Mouse (Mus musculus) intestine, postnatal 0 days (tissue): Measurements from ENCODE around the gene Serpina6. TPM values are rescaled to one million over a fixed set of nuclear protein-coding genes. Genes with fewer than 3 reads are reported as not detected.

Experiments used
- ATAC-seq: fragments of 200-750 bp; cut with Nextera tagmentation; 2 replicates; pipeline ENCODE4 v1.8.0; 2017; ENCODE audit warnings: mild to moderate bottlenecking, moderate TSS enrichment, moderate library complexity
- H3K27ac ChIP-seq: fragments of 300-500 bp; sonication (generic); 2 replicates; pipeline ENCODE4 v1.5.1; 2014; ENCODE audit warnings: mild to moderate bottlenecking, low read depth, low read length, moderate library complexity
- H3K27me3 ChIP-seq: fragments of 300-500 bp; sonication (generic); replicated peaks from 2 replicates; pipeline ENCODE4 v1.6.1; 2014; ENCODE audit warnings: low read length, mixed read lengths; ENCODE audit not compliant: control insufficient read depth, insufficient read depth
- H3K36me3 ChIP-seq: fragments of 300-500 bp; sonication (generic); 2 replicates; pipeline ENCODE4 v1.6.1; 2014; ENCODE audit warnings: mild to moderate bottlenecking, moderate library complexity; ENCODE audit not compliant: control insufficient read depth, insufficient read depth
- H3K4me1 ChIP-seq: fragments of 300-500 bp; sonication (generic); replicated peaks from 2 replicates; pipeline ENCODE4 v1.6.1; 2014; ENCODE audit warnings: antibody characterized with exemption, low read length, mixed read lengths; ENCODE audit not compliant: control insufficient read depth, insufficient read depth
- H3K4me2 ChIP-seq: fragments of 300-500 bp; sonication (generic); replicated peaks from 2 replicates; pipeline ENCODE4 v1.6.1; 2014; ENCODE audit warnings: low read depth, mild to moderate bottlenecking, moderate library complexity
- H3K4me3 ChIP-seq: fragments of 300-500 bp; sonication (generic); 2 replicates; pipeline ENCODE4 v1.5.1; 2014; ENCODE audit warnings: low read depth, low read length
- H3K9ac ChIP-seq: fragments of 300-500 bp; sonication (generic); 2 replicates; pipeline ENCODE4 v1.6.1; 2014; ENCODE audit warnings: mild to moderate bottlenecking, low read depth, low read length
- H3K9me3 ChIP-seq: fragments of 300-500 bp; sonication (generic); 2 replicates; pipeline ENCODE4 v1.6.1; 2016; ENCODE audit warnings: mixed run types; ENCODE audit not compliant: control insufficient read depth
- CTCF ChIP-seq: sonication (generic); IDR thresholded peaks from 2 replicates; pipeline ENCODE4 v1.5.1; 2016; ENCODE audit warnings: low read depth, mild to moderate bottlenecking, control low read depth, antibody characterized with exemption, moderate library complexity
- WGBS: fragments of 180-500 bp; shearing (Covaris S2); extraction: QIAGEN DNeasy Blood & Tissue Kit; methylation state at CpG from one replicate; pipeline ENCODE4 v1.1.7; 2014; 5-methylcytosine and 5-hydroxymethylcytosine counted together
- polyA plus RNA-seq: library from polyadenylated mRNA; unstranded; fragments of >200 nt; fragmentation: Nextera tagmentation; extraction: Ambion mirVana; gene quantifications from 2 replicates; pipeline ENCODE4 v1.2.1, GENCODE M21; 2015

Gene Serpina6
- polyA plus RNA-seq, 1 experiment from 2014 or later: not detected

DNA sequence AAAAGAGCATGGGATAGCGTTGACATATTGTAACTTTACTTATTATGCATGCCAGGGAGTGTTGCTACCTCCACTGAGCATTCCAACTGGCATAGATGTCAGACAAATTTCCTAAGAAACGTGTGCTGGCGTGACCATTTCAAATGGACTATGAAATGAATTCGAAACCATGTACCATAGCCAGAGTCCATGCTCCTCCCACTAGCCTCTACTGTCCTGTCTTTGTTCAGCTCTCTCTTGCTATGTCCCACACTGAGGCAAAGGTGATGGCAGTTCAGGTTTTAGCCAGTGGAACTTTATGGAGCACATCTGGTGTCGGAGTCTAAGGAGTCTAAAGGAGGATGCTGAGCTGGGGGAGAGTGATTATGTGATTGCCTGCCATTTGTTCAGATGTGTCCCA lies 3.1 kb upstream of the Serpina6 start:
- H3K4me3 ChIP-seq: no peak overlapping the region
- no peaks in the 10 kb centered on the region for H3K36me3 ChIP-seq
- ATAC-seq: no peak
- H3K9ac ChIP-seq: no peak overlapping the region
- no peak for TF ChIP-seq CTCF
- no peak overlapping the region for H3K27ac ChIP-seq
- no peak overlapping the region for H3K4me2 ChIP-seq
- WGBS: 90% methylated on average over 5 of the region's 5 CpGs
- H3K9me3 ChIP-seq: no peaks in the 10 kb centered on the region
- H3K4me1 ChIP-seq: no peaks in the 10 kb centered on the region
- H3K27me3 ChIP-seq: no peaks in the 10 kb centered on the region

DNA sequence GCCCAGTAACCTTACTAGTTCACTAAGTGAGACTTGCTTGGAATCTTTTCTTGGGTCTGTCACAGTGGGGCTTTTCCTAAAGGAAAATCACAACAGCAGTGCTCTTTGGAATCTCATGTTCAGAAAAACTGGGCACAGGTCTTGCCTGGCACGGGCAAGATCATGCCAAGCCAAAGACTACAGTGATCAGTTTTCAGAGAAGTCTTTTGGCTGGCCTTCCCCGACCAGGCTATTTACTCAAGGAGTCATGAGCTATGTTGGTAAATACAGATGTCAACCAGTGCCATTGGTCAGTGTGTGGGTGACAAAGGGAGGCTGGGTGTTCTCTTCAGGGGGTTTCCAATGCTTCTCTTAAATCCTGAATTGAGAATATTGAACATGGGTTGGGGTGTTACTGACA lies 2.2 kb upstream of the Serpina6 start:
- Histone ChIP-seq H3K36me3 (no peaks in the 10 kb centered on the region), H3K4me2 (no peak overlapping the region), H3K27me3 (no peaks in the 10 kb centered on the region), H3K27ac (no peak overlapping the region), H3K4me1 (no peaks in the 10 kb centered on the region), H3K9ac (no peak overlapping the region), H3K9me3 (no peaks in the 10 kb centered on the region), H3K4me3 (no peak overlapping the region)
- no peak for ATAC-seq
- 82% methylated on average over 2 of the region's 2 CpGs for WGBS
- no peak for TF ChIP-seq CTCF

GRCm38 (mm10) chr12:103657991-103658390 lies 979 bp upstream of the Serpina6 start:
- 82% methylated on average over 10 of the region's 10 CpGs for whole genome bisulfite sequencing
- H3K27me3 ChIP-seq: no peaks in the 10 kb centered on the region
- TF ChIP-seq CTCF: no peak
- H3K4me1 ChIP-seq: no peaks in the 10 kb centered on the region
- no peak overlapping the region for H3K4me3 ChIP-seq
- no peak for ATAC-seq
- H3K4me2 ChIP-seq: no peak overlapping the region
- no peak overlapping the region for H3K27ac ChIP-seq
- H3K9ac ChIP-seq: no peak overlapping the region
- H3K36me3 ChIP-seq: no peaks in the 10 kb centered on the region
- no peaks in the 10 kb centered on the region for H3K9me3 ChIP-seq

DNA sequence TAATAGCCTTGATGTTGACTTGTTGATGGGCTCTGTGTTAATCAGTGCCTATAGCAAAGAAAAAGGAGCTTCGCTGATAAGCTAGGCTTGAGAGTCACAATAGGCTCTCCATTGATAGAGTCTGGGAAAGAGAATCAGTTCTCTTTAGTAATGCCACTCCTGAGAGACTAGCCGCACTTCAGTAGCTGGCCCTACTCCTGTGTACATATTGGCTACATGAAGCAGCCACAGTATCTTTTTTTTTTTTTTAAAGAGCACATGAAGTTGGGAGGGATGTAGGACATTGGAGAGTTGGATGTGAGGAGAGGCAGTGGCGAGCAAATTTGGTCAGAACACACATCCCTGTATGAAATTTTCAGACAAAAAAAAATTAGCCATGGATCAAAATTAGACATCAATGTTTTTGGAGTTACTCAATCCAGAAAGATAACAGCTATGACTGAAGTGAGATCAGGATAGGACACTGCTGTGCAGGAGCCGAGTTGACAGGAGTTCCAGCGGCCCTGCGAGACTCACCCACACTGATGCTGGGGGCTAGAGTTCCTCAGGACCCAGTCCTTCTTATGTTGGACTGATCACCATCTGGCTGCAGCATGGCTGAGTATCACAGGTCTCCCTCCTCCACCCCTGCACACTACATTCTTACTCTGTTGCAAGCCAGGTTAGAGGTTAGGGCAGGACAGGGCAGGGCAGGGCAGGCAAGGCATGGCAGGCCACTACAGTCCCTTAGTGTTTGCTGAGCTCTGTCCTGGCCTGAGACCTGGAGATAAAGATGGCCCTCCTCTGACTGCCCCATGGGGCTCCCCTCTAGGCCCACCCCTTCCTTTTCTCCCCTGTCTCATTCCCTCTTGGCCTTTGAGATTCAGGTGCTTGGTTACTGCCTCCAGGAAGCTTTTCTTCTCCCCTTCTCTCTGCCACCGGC lies 1.6 kb downstream of the Serpina6 start:
- no peaks in the 10 kb centered on the region for H3K4me1 ChIP-seq
- no peak overlapping the region for H3K4me3 ChIP-seq
- H3K9me3 ChIP-seq: peaks cover 2% of the 10 kb centered on the region; the same call in 1 of the 2 replicates
- WGBS: 85% methylated on average over 7 of the region's 7 CpGs
- no peak for ATAC-seq
- no peak overlapping the region for H3K4me2 ChIP-seq
- no peaks in the 10 kb centered on the region for H3K36me3 ChIP-seq
- H3K27me3 ChIP-seq: no peaks in the 10 kb centered on the region
- no peak for TF ChIP-seq CTCF
- H3K27ac ChIP-seq: no peak overlapping the region
- H3K9ac ChIP-seq: no peak overlapping the region

DNA sequence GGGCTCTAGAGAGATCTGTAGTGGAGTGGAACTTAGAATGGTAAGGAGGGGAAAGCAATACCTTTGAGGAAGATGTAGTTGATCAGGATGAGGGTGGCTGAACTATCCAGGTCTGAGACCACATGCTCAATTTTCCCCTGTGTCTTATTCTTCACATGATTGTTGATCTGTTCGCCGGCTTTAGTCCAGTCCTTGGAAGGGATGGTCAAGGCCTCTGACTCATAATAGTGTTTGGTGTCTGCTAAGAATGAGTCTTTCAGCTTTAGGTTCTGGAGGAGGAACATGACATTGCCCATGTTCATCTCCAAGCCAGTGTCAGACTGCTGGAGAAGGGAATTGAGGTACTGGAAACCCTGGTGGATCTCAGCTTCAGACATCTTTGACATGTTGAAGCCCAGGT lies 3.2 kb downstream of the Serpina6 start:
- H3K9me3 ChIP-seq: peaks cover 6% of the 10 kb centered on the region; the same call in 1 of the 2 replicates
- 97% methylated on average over 2 of the region's 2 CpGs for WGBS
- no peak overlapping the region for H3K4me2 ChIP-seq
- no peak for ATAC-seq
- no peak overlapping the region for H3K4me3 ChIP-seq
- H3K9ac ChIP-seq: no peak overlapping the region
- TF ChIP-seq CTCF: no peak
- H3K36me3 ChIP-seq: no peaks in the 10 kb centered on the region
- H3K4me1 ChIP-seq: no peaks in the 10 kb centered on the region
- no peaks in the 10 kb centered on the region for H3K27me3 ChIP-seq
- no peak overlapping the region for H3K27ac ChIP-seq

DNA sequence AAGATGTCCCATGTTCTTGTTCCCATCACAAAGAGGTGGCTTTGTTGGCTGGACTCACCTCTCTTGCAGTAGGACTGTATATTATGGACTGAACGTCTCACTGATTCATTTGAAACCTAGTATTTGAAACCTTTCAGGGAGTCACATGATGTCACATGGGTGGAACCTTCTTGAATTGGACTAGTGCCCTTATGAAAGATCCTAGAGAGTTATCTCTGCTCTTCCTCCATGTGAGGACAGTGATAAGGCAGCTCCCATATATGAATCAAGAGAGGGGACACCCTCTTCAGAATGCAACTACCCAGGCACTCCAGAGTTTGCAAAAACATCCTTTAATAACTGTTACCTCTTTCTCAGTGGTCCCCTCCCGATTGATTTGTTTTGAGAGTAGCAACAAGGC lies 10.7 kb downstream of the Serpina6 start:
- Histone ChIP-seq H3K27ac (no peak overlapping the region), H3K36me3 (no peaks in the 10 kb centered on the region), H3K9me3 (peaks cover 6% of the 10 kb centered on the region; the same call in 1 of the 2 replicates), H3K27me3 (no peaks in the 10 kb centered on the region), H3K9ac (no peak overlapping the region), H3K4me3 (no peak overlapping the region), H3K4me2 (no peak overlapping the region), H3K4me1 (no peaks in the 10 kb centered on the region)
- no peak for ATAC-seq
- WGBS: 66% methylated on average over 2 of the region's 2 CpGs
- no peak for TF ChIP-seq CTCF
